ENCODE assay signal across 19 mouse cellular contexts in the genomic region with DNA sequence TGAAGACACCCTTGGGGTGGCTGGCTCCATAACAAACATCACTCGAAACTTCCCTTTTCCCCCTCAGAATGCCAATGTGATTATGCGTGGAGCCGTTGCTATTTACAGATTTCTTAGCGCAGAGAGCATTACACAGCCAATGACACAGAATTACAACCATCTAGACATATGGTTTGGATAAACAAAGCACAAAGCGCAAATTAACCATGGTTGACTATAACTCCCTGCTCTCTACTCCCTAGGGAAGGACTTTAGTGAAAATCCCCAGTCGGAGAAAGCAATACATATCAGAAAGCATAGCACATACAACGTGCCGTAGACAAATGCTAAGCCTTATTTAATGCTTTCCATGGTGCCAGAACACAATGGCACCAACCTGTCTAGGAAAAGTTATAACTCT.
DNase-seq lines count a peak whose midpoint lies in the region; ATAC-seq and TF ChIP-seq lines count a peak whose summit lies in the region.
"Had no signal": no experiment of that assay in that cellular context is flagged by ENCODE, and none has a peak within 500 bp of the region (broad histone marks: within the 10 kb centered on the region; RNA-seq: fewer than 3 reads in every experiment).

No protein-coding gene starts in this region.

- no peak overlapping the region for H3K9ac ChIP-seq in limb, embryonic 14.5 days (ENCODE audit: low read depth, low read length, severe bottlenecking)
- H3K9ac ChIP-seq: forebrain, embryonic 12.5 days; heart, embryonic 13.5 days; hindbrain, embryonic 15.5 days had no signal

- H3K4me1 ChIP-seq in limb, embryonic 14.5 days (ENCODE audit: control insufficient read depth, insufficient read depth, low read length), result no peaks in the 10 kb centered on the region; the same call in 1 of the 2 replicates
- H3K4me1 ChIP-seq in limb, embryonic 10.5 days, result peaks cover 4% of the 10 kb centered on the region; the same call in 1 of the 2 replicates
- H3K4me1 ChIP-seq: forebrain, embryonic 12.5 days; heart, embryonic 13.5 days; hindbrain, embryonic 15.5 days had no signal

- peak; percentile 22 for DNase-seq in limb, embryonic 14.5 days (ENCODE audit: low spot score)
- no peak for DNase-seq in limb, embryonic 10.5 days (ENCODE audit: low spot score)
- DNase-seq in brain, adult 2 months (ENCODE audit: low read depth, low spot score), result peak; percentile 13
- peak; percentile 8 for DNase-seq in brain, embryonic 18.5 days (ENCODE audit: low read depth, low spot score)
- DNase-seq in thymus, postnatal 25 days, result no peak
- no peak for DNase-seq in kidney, adult 8-10 months
- DNase-seq: adrenal gland, adult 8-10 months; B cell, adult 2 months; cerebellum, adult 2 months; cerebellum, postnatal 10 days; embryo, embryonic 11 days; gastrocnemius, postnatal 36 days; heart, postnatal 36 days had no signal

- peak; percentile 41; the same call in 1 of the 2 replicates for ATAC-seq in limb, embryonic 14.5 days (ENCODE audit: low FRiP score, low read depth)
- ATAC-seq: CD4-positive, CD25-positive, alpha-beta regulatory T cell, adult 4 months; intestine, embryonic 16.5 days had no signal

- no peaks in the 10 kb centered on the region for H3K36me3 ChIP-seq in limb, embryonic 14.5 days (ENCODE audit: control insufficient read depth, insufficient read depth, low read length)
- H3K36me3 ChIP-seq in limb, embryonic 10.5 days, result no peaks in the 10 kb centered on the region
- H3K36me3 ChIP-seq: forebrain, embryonic 12.5 days; G1E; heart, embryonic 13.5 days; hindbrain, embryonic 15.5 days had no signal

- TF ChIP-seq POLR2A in limb, embryonic 14.5 days (IDR thresholded peaks at IDR 0.05; ENCODE audit: borderline replicate concordance, extremely low read depth, insufficient read depth, insufficient read length), result no peak

- WGBS in limb, embryonic 14.5 days, result 56% methylated on average over 8 of the region's 8 CpGs
- 85% methylated on average over 8 of the region's 8 CpGs for WGBS in limb, embryonic 10.5 days

- no peak overlapping the region for H3K27ac ChIP-seq in limb, embryonic 14.5 days (replicated peaks; ENCODE audit: low read depth, low read length)
- H3K27ac ChIP-seq in limb, embryonic 10.5 days, result no peak overlapping the region
- H3K27ac ChIP-seq: forebrain, embryonic 12.5 days; heart, embryonic 13.5 days; hindbrain, embryonic 15.5 days had no signal

- no peaks in the 10 kb centered on the region for H3K27me3 ChIP-seq in limb, embryonic 14.5 days (ENCODE audit: control insufficient read depth, insufficient read depth, low read length)
- no peaks in the 10 kb centered on the region for H3K27me3 ChIP-seq in limb, embryonic 10.5 days (ENCODE audit: low read depth, poor library complexity, severe bottlenecking)
- H3K27me3 ChIP-seq: forebrain, embryonic 12.5 days; heart, embryonic 13.5 days; hindbrain, embryonic 15.5 days had no signal

- H3K4me3 ChIP-seq in limb, embryonic 14.5 days (replicated peaks; ENCODE audit: low read length), result no peak overlapping the region
- H3K4me3 ChIP-seq in limb, embryonic 10.5 days, result no peak overlapping the region
- H3K4me3 ChIP-seq: forebrain, embryonic 12.5 days; heart, embryonic 13.5 days; hindbrain, embryonic 15.5 days had no signal

- H3K4me2 ChIP-seq in limb, embryonic 14.5 days (replicated peaks; ENCODE audit: low read depth, low read length, severe bottlenecking), result no peak overlapping the region
- H3K4me2 ChIP-seq: forebrain, embryonic 12.5 days; heart, embryonic 13.5 days; hindbrain, embryonic 15.5 days had no signal

- H3K9me3 ChIP-seq in limb, embryonic 14.5 days (ENCODE audit: control insufficient read depth, low read length), result no peaks in the 10 kb centered on the region
- H3K9me3 ChIP-seq in limb, embryonic 10.5 days (replicated peaks), result no peaks in the 10 kb centered on the region; the same call in 1 of the 2 replicates
- H3K9me3 ChIP-seq: forebrain, embryonic 12.5 days; hindbrain, embryonic 15.5 days had no signal

Comparison
In these comparisons a context has a peak if more than half of its experiments do, and no peak if none do; other contexts are left out.
1. DNase-seq: peak in limb, embryonic 14.5 days (single experiment), brain, adult 2 months (single experiment) and brain, embryonic 18.5 days (single experiment); none in limb, embryonic 10.5 days (single experiment), thymus, postnatal 25 days (single experiment) and kidney, adult 8-10 months (0 of 2).